Mouse (Mus musculus) lung, postnatal 25 days (tissue): Measurements from ENCODE around the gene Pdcl.

Experiments
- DNase-seq: peaks from one replicate; pipeline ENCODE4 v3.0.0; 2022; ENCODE audit warnings: low spot score

The Pdcl gene

GRCm38 (mm10) chr2:37358633-37359540, at the start of gene Pdcl:
Gene Pdcl, minus strand, starts transcription at chr2:37359332.
- peak; percentile 95 for DNase-seq

GRCm38 (mm10) chr2:37395539-37395938, 36.4 kb upstream of the Pdcl start:
- no peak for DNase-seq

- no peak for DNase-seq
Observed at GRCm38 (mm10) chr2:37382921-37383320, 23.8 kb upstream of the Pdcl start.

GRCm38 (mm10) chr2:37380189-37380588, 21.1 kb upstream of the Pdcl start:
- peak; percentile 51 for DNase-seq

GRCm38 (mm10) chr2:37376018-37376417, 16.9 kb upstream of the Pdcl start:
- DNase-seq, result no peak

DNA sequence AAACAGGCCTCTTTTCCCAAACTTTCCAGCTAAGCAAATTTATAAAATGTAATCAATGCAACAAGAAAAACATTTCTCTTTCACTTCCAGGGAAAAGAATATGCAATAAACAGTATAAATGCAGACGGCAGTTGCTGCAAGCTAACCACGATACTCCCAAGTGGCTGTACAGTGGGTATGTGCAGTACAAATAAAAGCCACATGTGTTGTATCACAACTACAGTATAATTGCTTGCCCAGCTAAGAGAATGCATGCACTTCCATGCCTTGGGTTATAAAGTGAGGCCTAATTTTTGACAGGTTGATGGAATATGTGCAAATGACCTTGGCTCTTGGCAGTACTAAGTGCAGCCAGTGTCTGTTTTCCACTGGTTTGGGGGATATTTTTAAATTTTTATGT, 11.5 kb upstream of the Pdcl start:
- DNase-seq, result no peak

GRCm38 (mm10) chr2:37359908-37360307, 776 bp upstream of the Pdcl start:
- DNase-seq, result no peak

DNA sequence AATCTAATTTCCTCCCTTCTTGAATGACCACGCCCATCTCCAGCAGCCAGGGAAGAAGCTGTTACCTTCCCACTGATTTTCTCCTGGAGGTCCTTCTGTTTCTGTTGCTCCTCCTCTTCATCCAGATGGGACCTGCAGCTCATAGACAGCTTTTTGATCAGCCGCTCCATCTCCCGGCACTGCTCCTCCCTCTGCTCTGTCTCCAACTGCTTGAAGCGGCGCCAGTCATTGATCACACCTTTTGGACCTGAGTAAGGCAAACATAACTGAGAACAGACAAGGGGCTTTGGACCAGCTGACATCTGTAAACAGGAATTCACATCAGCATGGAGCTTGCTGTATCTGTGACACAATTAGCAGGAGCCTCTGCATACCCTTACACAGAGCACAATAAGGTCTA, 3.6 kb downstream of the Pdcl start:
- no peak for DNase-seq

DNA sequence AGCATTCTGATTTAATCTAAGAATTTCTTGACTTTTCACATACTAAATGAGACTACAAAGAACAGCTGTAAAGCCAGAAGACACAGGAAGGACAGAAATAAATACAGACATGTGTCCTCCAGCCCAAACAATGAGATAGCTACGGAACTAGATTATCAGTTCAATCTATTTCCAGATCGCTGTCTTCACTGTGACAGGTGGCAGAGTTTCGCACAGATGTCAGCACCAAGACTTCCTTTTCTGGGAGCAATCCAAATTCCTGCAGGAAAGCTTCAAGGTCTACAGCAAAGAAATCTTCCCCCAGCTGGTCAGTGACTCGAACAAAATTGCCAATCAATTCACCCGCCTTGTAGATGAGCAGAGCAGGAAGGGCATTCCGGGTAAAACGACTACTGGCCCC, 7.5 kb downstream of the Pdcl start:
- DNase-seq, result no peak

DNA sequence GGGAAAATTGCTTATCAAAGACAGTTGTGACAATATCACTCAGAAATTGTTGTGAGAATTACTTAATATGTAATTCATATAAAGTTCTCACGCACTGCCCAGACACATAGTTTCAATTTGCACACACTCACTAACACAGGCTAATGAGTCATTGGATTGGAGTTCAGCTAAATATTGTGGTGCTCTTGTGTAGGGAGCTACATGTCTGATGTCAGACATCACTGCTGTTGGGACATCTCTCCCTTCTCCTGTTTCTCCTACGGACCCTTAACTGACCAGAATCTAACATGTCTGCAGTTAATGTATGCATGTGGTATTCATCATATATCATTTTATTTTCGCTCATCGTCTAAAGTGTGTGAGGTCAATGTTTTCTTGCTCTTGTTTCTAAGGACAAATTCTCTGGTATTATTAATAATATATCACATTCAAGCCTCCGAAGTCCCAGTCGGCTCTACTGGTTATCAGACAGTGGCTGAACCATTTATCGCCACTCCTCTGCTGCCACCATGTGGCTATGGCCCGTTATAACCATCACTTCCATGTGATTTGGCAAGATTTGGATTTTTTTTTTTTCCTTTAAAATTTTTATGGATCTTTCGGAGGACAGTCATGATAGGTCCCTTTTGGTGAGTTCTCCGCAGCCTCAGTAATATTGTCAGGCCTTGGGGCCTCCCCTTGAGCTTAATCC, 20.5 kb downstream of the Pdcl start:
- peak; percentile 23 for DNase-seq

- DNase-seq, result no peak
Observed at GRCm38 (mm10) chr2:37333321-37333720, 25.8 kb downstream of the Pdcl start.

- DNase-seq, result no peak
Observed at GRCm38 (mm10) chr2:37326215-37326614, 32.9 kb downstream of the Pdcl start, which contains the start of gene Olfr368. Gene Olfr368, plus strand, starts transcription at chr2:37326515.
